Comparison of ENCODE assay signal across 7 mouse cellular contexts in genomic region chr3:87618981-87619710, GRCm38 (mm10). TPM values are rescaled to one million over a fixed set of nuclear protein-coding genes. Genes with fewer than 3 reads are reported as not detected.
DNase-seq lines count a peak whose midpoint lies in the region; ATAC-seq and TF ChIP-seq lines count a peak whose summit lies in the region.

No protein-coding gene starts in this region.

- H3K27me3 ChIP-seq in testis, adult 2 months (ENCODE audit: control insufficient read depth, insufficient read depth, low read length): no peaks in the 10 kb centered on the region
- H3K27me3 ChIP-seq in heart, embryonic 13.5 days (replicated peaks): no peaks in the 10 kb centered on the region; the same call in 1 of the 2 replicates
- no peaks in the 10 kb centered on the region for H3K27me3 ChIP-seq in limb, embryonic 12.5 days
- no peaks in the 10 kb centered on the region for H3K27me3 ChIP-seq in neural tube, embryonic 14.5 days (ENCODE audit: control insufficient read depth, insufficient read depth, low read length)

- H3K4me2 ChIP-seq in heart, embryonic 13.5 days: peak overlapping the region; percentile 95
- peak overlapping the region; percentile 87 for H3K4me2 ChIP-seq in limb, embryonic 12.5 days
- H3K4me2 ChIP-seq in neural tube, embryonic 14.5 days (ENCODE audit: low read depth, low read length): peak overlapping the region; percentile 100

- TF ChIP-seq POLR2A in testis, adult 2 months (IDR thresholded peaks at IDR 0.05; ENCODE audit: control insufficient read depth, low read depth, low read length): no peak

- no peaks in the 10 kb centered on the region for H3K36me3 ChIP-seq in testis, adult 2 months (ENCODE audit: control insufficient read depth, insufficient read depth, low read length)
- no peaks in the 10 kb centered on the region for H3K36me3 ChIP-seq in heart, embryonic 13.5 days
- H3K36me3 ChIP-seq in limb, embryonic 12.5 days: 0 out of 2 replicates have a peak, but pooled peaks cover 3% of the 10 kb centered on the region
- no peaks in the 10 kb centered on the region for H3K36me3 ChIP-seq in neural tube, embryonic 14.5 days (ENCODE audit: control insufficient read depth, insufficient read depth, low read length)

- 35% methylated on average over 5 of the region's 5 CpGs for WGBS in heart, embryonic 13.5 days
- 49% methylated on average over 5 of the region's 5 CpGs for WGBS in limb, embryonic 12.5 days
- whole genome bisulfite sequencing in neural tube, embryonic 14.5 days: 48% methylated on average over 5 of the region's 5 CpGs

- H3K9me3 ChIP-seq in heart, embryonic 13.5 days: no peaks in the 10 kb centered on the region
- no peaks in the 10 kb centered on the region for H3K9me3 ChIP-seq in limb, embryonic 12.5 days
- no peaks in the 10 kb centered on the region for H3K9me3 ChIP-seq in neural tube, embryonic 14.5 days (ENCODE audit: control insufficient read depth, low read length)

- H3K4me3 ChIP-seq in testis, adult 2 months (ENCODE audit: control insufficient read depth, low read depth, low read length): peak overlapping the region; percentile 77
- peak overlapping the region; percentile 66 for H3K4me3 ChIP-seq in heart, embryonic 13.5 days
- H3K4me3 ChIP-seq in limb, embryonic 12.5 days (replicated peaks): peak overlapping the region; percentile 75
- H3K4me3 ChIP-seq in neural tube, embryonic 14.5 days (ENCODE audit: low read depth, low read length): peak overlapping the region; percentile 76

- peak overlapping the region; percentile 93 for H3K9ac ChIP-seq in heart, embryonic 13.5 days
- H3K9ac ChIP-seq in limb, embryonic 12.5 days (replicated peaks): peak overlapping the region; percentile 83
- peak overlapping the region; percentile 92 for H3K9ac ChIP-seq in neural tube, embryonic 14.5 days (replicated peaks; ENCODE audit: low read depth, low read length)

- ATAC-seq in heart, embryonic 13.5 days (ENCODE audit: extremely low read depth, insufficient number of reproducible peaks, low FRiP score, low TSS enrichment): no peak
- ATAC-seq in limb, embryonic 12.5 days (ENCODE audit: insufficient number of reproducible peaks, insufficient read depth, low FRiP score, low TSS enrichment, low read depth): no peak
- ATAC-seq in neural tube, embryonic 14.5 days (ENCODE audit: low read depth): no peak
- ATAC-seq in frontal cortex, adult (ENCODE audit: low TSS enrichment): no peak

- H3K27ac ChIP-seq in testis, adult 2 months (ENCODE audit: control insufficient read depth, insufficient read depth, low read depth, low read length): no peak overlapping the region
- no peak overlapping the region for H3K27ac ChIP-seq in heart, embryonic 13.5 days (replicated peaks)
- H3K27ac ChIP-seq in limb, embryonic 12.5 days: no peak overlapping the region
- no peak overlapping the region for H3K27ac ChIP-seq in neural tube, embryonic 14.5 days (ENCODE audit: low read depth, low read length)

- DNase-seq in testis, postnatal 10 days (ENCODE audit: low spot score): no peak
- DNase-seq in layer of hippocampus, adult 8-10 months (ENCODE audit: low spot score in 2 of 2): no peak

- no peak for TF ChIP-seq CTCF in testis, adult 2 months (IDR thresholded peaks at IDR 0.05; ENCODE audit: control insufficient read depth, insufficient read depth, insufficient replicate concordance, low read depth, low read length)

- peaks cover 17% of the 10 kb centered on the region for H3K4me1 ChIP-seq in testis, adult 2 months (ENCODE audit: control insufficient read depth, insufficient read depth, low read length)
- H3K4me1 ChIP-seq in heart, embryonic 13.5 days: peaks cover 56% of the 10 kb centered on the region
- peaks cover 27% of the 10 kb centered on the region for H3K4me1 ChIP-seq in limb, embryonic 12.5 days (replicated peaks)
- peaks cover 36% of the 10 kb centered on the region for H3K4me1 ChIP-seq in neural tube, embryonic 14.5 days (ENCODE audit: control insufficient read depth, insufficient read depth, low read length)

RNA-seq across cellular contexts. Expression of gene Arhgef11, which starts 1.8 kb away (rescaled TPM):
- 15.9 and 17.5 TPM in 2 replicates for polyA plus RNA-seq in testis, adult 2 months (2012; rRNA removed)
- polyA plus RNA-seq in heart, embryonic 13.5 days (2015; fragmentation: Nextera tagmentation; extraction: Ambion mirVana): 7.7 and 8.3 TPM in 2 replicates
- 21.9 and 23.1 TPM in 2 replicates for polyA plus RNA-seq in limb, embryonic 12.5 days (2016; fragmentation: Nextera tagmentation; extraction: Ambion mirVana)
- polyA plus RNA-seq in neural tube, embryonic 14.5 days (2014; fragmentation: Nextera tagmentation; extraction: Ambion mirVana): 27.1 and 28.6 TPM in 2 replicates
- 10 to 100 TPM; 55.1 to 68.0 (median 58.4) TPM for total RNA-seq in layer of hippocampus, adult 8-10 months (2022)
